Mouse (Mus musculus) MEL (cell line): ENCODE data around the gene Olfr1416. TPM values are rescaled to one million over a fixed set of nuclear protein-coding genes. Genes with fewer than 3 reads are reported as not detected.
A peak's percentile ranks its signal among the peaks of the same experiment; 100 is the strongest.

Experiments used
- DNase-seq: peaks from one replicate; pipeline ENCODE4 v3.0.0; 2011; ENCODE audit warnings: low read depth, low spot score
- H3K27ac ChIP-seq: 2 replicates; pipeline ENCODE4 v1.5.1; 2012; ENCODE audit warnings: low read depth, mild to moderate bottlenecking, control low read depth, low read length, moderate library complexity; ENCODE audit not compliant: control insufficient read depth
- H3K27me3 ChIP-seq, 2 experiments: fragments of 150-350 bp in 1 of 2; sonication (generic) in 1 of 2; 2 replicates each; pipeline ENCODE4 v1.6.1; 2012; ENCODE audit warnings: low read length in 2 of 2, mild to moderate bottlenecking in 2 of 2, improper control_type of control experiment in 1 of 2, moderate library complexity in 1 of 2; ENCODE audit not compliant: insufficient read depth in 2 of 2, control insufficient read depth in 1 of 2
- H3K36me3 ChIP-seq, 2 experiments: 2 replicates each; pipeline ENCODE4 v1.6.1; 2012 to 2014; ENCODE audit warnings: low read length in 2 of 2, improper control_type of control experiment in 1 of 2, inconsistent platforms in 1 of 2, mild to moderate bottlenecking in 1 of 2; ENCODE audit not compliant: insufficient read depth in 2 of 2, control insufficient read depth in 1 of 2
- H3K4me1 ChIP-seq, 2 experiments: fragments of 150-350 bp in 1 of 2; sonication (generic) in 1 of 2; 2 replicates each; pipeline ENCODE4 v1.6.1; 2012; ENCODE audit warnings: low read length in 2 of 2, improper control_type of control experiment in 1 of 2, mild to moderate bottlenecking in 1 of 2; ENCODE audit not compliant: insufficient read depth in 2 of 2, control insufficient read depth in 1 of 2
- H3K4me3 ChIP-seq, 2 experiments: fragments of 150-350 bp in 1 of 2; sonication (generic) in 1 of 2; 2 replicates each; pipeline ENCODE4 v1.5.1; 2012; ENCODE audit warnings: low read depth in 2 of 2, low read length in 2 of 2, mild to moderate bottlenecking in 2 of 2, moderate library complexity in 2 of 2, control low read depth in 1 of 2, improper control_type of control experiment in 1 of 2; ENCODE audit not compliant: control insufficient read depth in 1 of 2, insufficient read depth in 1 of 2
- H3K79me2 ChIP-seq: 2 replicates; pipeline ENCODE4 v1.6.1; 2012; ENCODE audit warnings: mild to moderate bottlenecking, low read length, moderate library complexity; ENCODE audit not compliant: control insufficient read depth, poor library complexity, insufficient read depth
- H3K9ac ChIP-seq: 2 replicates; pipeline ENCODE4 v1.6.1; 2012; ENCODE audit warnings: low read depth, mild to moderate bottlenecking, control low read depth, low read length, moderate library complexity; ENCODE audit not compliant: control insufficient read depth, poor library complexity, severe bottlenecking
- H3K9me3 ChIP-seq: fragments of 150-350 bp; sonication (generic); replicated peaks from 2 replicates; pipeline ENCODE4 v1.6.1; 2012; ENCODE audit warnings: mild to moderate bottlenecking, low read length, improper control_type of control experiment, moderate library complexity; ENCODE audit not compliant: insufficient read depth
- BHLHE40 ChIP-seq: IDR thresholded peaks from 2 replicates; pipeline ENCODE4 v1.6.1; 2012; ENCODE audit warnings: low read depth, mild to moderate bottlenecking, inconsistent platforms, low read length, improper control_type of control experiment, borderline replicate concordance
- CHD1 ChIP-seq: IDR thresholded peaks from 2 replicates; pipeline ENCODE4 v1.6.1; 2012; ENCODE audit warnings: low read depth, mild to moderate bottlenecking, inconsistent platforms, low read length, improper control_type of control experiment
- CHD2 ChIP-seq: IDR thresholded peaks from 2 replicates; pipeline ENCODE4 v1.6.1; 2011; ENCODE audit warnings: low read length, improper control_type of control experiment
- CTCF ChIP-seq, 3 experiments: IDR thresholded peaks in 2 of 3; conservative IDR thresholded peaks in 1 of 3; 2 replicates each; pipeline ENCODE4 v1.5.1; 2011 to 2012; ENCODE audit warnings: low read length in 3 of 3, low read depth in 2 of 3, mild to moderate bottlenecking in 2 of 3, improper control_type of control experiment in 1 of 3, inconsistent platforms in 1 of 3, mixed read lengths in 1 of 3, moderate library complexity in 1 of 3; ENCODE audit not compliant: control insufficient read depth in 1 of 3, insufficient read depth in 1 of 3, poor library complexity in 1 of 3, severe bottlenecking in 1 of 3
- EP300 ChIP-seq, 2 experiments: IDR thresholded peaks; 2 replicates each; pipeline ENCODE4 v1.6.1; 2011; ENCODE audit warnings: improper control_type of control experiment in 2 of 2, low read length in 2 of 2, low read depth in 1 of 2, mild to moderate bottlenecking in 1 of 2
- GABPA ChIP-seq: IDR thresholded peaks from 2 replicates; pipeline ENCODE4 v1.6.1; 2012; ENCODE audit warnings: low read depth, mild to moderate bottlenecking, inconsistent platforms, low read length, improper control_type of control experiment, moderate library complexity
- JUND ChIP-seq: IDR thresholded peaks from 2 replicates; pipeline ENCODE4 v1.6.1; 2011; ENCODE audit warnings: low read depth, mild to moderate bottlenecking, improper control_type of control experiment, low read length
- KAT2A ChIP-seq: conservative IDR thresholded peaks from 2 replicates; pipeline ENCODE4 v1.6.1; 2012; ENCODE audit warnings: low read depth, low read length, improper control_type of control experiment, inconsistent platforms
- MAZ ChIP-seq: IDR thresholded peaks from 2 replicates; pipeline ENCODE4 v1.6.1; 2012; ENCODE audit warnings: low read depth, mild to moderate bottlenecking, inconsistent platforms, low read length, improper control_type of control experiment
- MEF2A ChIP-seq: IDR thresholded peaks from 2 replicates; pipeline ENCODE4 v1.6.1; 2014; ENCODE audit warnings: low read depth, mild to moderate bottlenecking, inconsistent platforms, low read length, improper control_type of control experiment; ENCODE audit not compliant: poor library complexity, insufficient replicate concordance, severe bottlenecking; ENCODE audit errors: extremely low read depth
- MXI1 ChIP-seq: IDR thresholded peaks from 2 replicates; pipeline ENCODE4 v1.6.1; 2011; ENCODE audit warnings: mild to moderate bottlenecking, low read depth, low read length, improper control_type of control experiment
- NELFE ChIP-seq: IDR thresholded peaks from 2 replicates; pipeline ENCODE4 v1.6.1; 2011; ENCODE audit warnings: low read depth, low read length, improper control_type of control experiment
- NRF1 ChIP-seq: IDR thresholded peaks from 2 replicates; pipeline ENCODE4 v1.6.1; 2014; ENCODE audit warnings: low read depth, mild to moderate bottlenecking, inconsistent platforms, low read length, improper control_type of control experiment, moderate library complexity; ENCODE audit not compliant: poor library complexity, insufficient read depth, severe bottlenecking
- POLR2A ChIP-seq, 2 experiments: IDR thresholded peaks; 2 replicates each; pipeline ENCODE4 v1.6.1; 2011 to 2012; ENCODE audit warnings: low read length in 2 of 2, mild to moderate bottlenecking in 2 of 2, control low read depth in 1 of 2, improper control_type of control experiment in 1 of 2, low read depth in 1 of 2, moderate library complexity in 1 of 2; ENCODE audit not compliant: control insufficient read depth in 1 of 2, insufficient read depth in 1 of 2, poor library complexity in 1 of 2
- POLR2AphosphoS2 ChIP-seq: IDR thresholded peaks from 2 replicates; pipeline ENCODE4 v1.6.1; 2011; ENCODE audit warnings: low read length, improper control_type of control experiment
- POLR2AphosphoS5 ChIP-seq: IDR thresholded peaks from 2 replicates; pipeline ENCODE4 v1.6.1; 2012; ENCODE audit warnings: low read depth, borderline replicate concordance, mild to moderate bottlenecking, inconsistent platforms, low read length, moderate library complexity, mixed read lengths
- RAD21 ChIP-seq: IDR thresholded peaks from 2 replicates; pipeline ENCODE4 v1.6.1; 2011; ENCODE audit warnings: mild to moderate bottlenecking, low read depth, low read length, improper control_type of control experiment
- RCOR1 ChIP-seq: IDR thresholded peaks from 2 replicates; pipeline ENCODE4 v1.6.1; 2012; ENCODE audit warnings: low read depth, mild to moderate bottlenecking, inconsistent platforms, low read length, improper control_type of control experiment
- SMC3 ChIP-seq: IDR thresholded peaks from 2 replicates; pipeline ENCODE4 v1.6.1; 2011; ENCODE audit warnings: low read depth, low read length, improper control_type of control experiment
- TAL1 ChIP-seq: IDR thresholded peaks from 2 replicates; pipeline ENCODE4 v1.6.1; 2012; ENCODE audit warnings: mild to moderate bottlenecking, inconsistent platforms, low read length, moderate library complexity, mixed read lengths
- TBP ChIP-seq: IDR thresholded peaks from 2 replicates; pipeline ENCODE4 v1.8.0; 2011; ENCODE audit warnings: low read depth, low read length, improper control_type of control experiment
- TCF12 ChIP-seq: IDR thresholded peaks from 2 replicates; pipeline ENCODE4 v1.6.1; 2014; ENCODE audit warnings: low read depth, mild to moderate bottlenecking, inconsistent platforms, low read length, improper control_type of control experiment, moderate library complexity
- UBTF ChIP-seq: IDR thresholded peaks from 2 replicates; pipeline ENCODE4 v1.6.1; 2012; ENCODE audit warnings: low read depth, mild to moderate bottlenecking, inconsistent platforms, low read length, improper control_type of control experiment, moderate library complexity, borderline replicate concordance; ENCODE audit not compliant: insufficient read depth
- USF1 ChIP-seq: IDR thresholded peaks from 2 replicates; pipeline ENCODE4 v1.6.1; 2014; ENCODE audit warnings: low read depth, mild to moderate bottlenecking, inconsistent platforms, low read length, improper control_type of control experiment, moderate library complexity
- USF2 ChIP-seq, 2 experiments: IDR thresholded peaks; 2 replicates each; pipeline ENCODE4 v1.6.1; 2011 to 2012; ENCODE audit warnings: improper control_type of control experiment in 2 of 2, low read length in 2 of 2, borderline replicate concordance in 1 of 2, inconsistent platforms in 1 of 2, low read depth in 1 of 2, mild to moderate bottlenecking in 1 of 2; ENCODE audit not compliant: insufficient read depth in 1 of 2
- ZC3H11A ChIP-seq: IDR thresholded peaks from 2 replicates; pipeline ENCODE4 v1.6.1; 2012; ENCODE audit warnings: low read depth, mild to moderate bottlenecking, inconsistent platforms, low read length, improper control_type of control experiment
- ZMIZ1 ChIP-seq: IDR thresholded peaks from 2 replicates; pipeline ENCODE4 v1.6.1; 2012; ENCODE audit warnings: low read depth, mild to moderate bottlenecking, inconsistent platforms, low read length, improper control_type of control experiment, moderate library complexity
- polyA plus RNA-seq, 2 experiments: library from polyadenylated mRNA; stranded (reverse) in 1 of 2; unstranded in 1 of 2; fragments of >175 nt in 1 of 2; fragments of >200 nt in 1 of 2; gene quantifications; 2 replicates each; pipeline versions ENCODE4 v1.2.1 to v1.2.4; 2012; ENCODE audit warnings: low replicate concordance in 2 of 2, low read depth in 1 of 2; ENCODE audit not compliant: insufficient read length in 2 of 2, insufficient read depth in 1 of 2, missing spikeins in 1 of 2
- total RNA-seq: library from RNA; depleted of rRNA; stranded (reverse); fragments of 300-350 nt; gene quantifications from 2 replicates; pipeline ENCODE4 v1.2.3, GENCODE M21; 2012

Olfr1416 gene
- total and polyA plus RNA-seq, 3 experiments = not detected

- Histone ChIP-seq H3K4me3 (peak overlapping the region; percentile 77 to 79), H3K79me2 (peaks cover 18% of the 10 kb centered on the region), H3K27ac (peak overlapping the region; percentile 59), H3K9me3 (no peaks in the 10 kb centered on the region), H3K9ac (peak overlapping the region; percentile 67), H3K36me3 (peaks cover 4 to 10% of the 10 kb centered on the region in 2 experiments), H3K27me3 (peaks cover 6% of the 10 kb centered on the region in 2 experiments), H3K4me1 (peaks cover 3 to 6% of the 10 kb centered on the region in 2 experiments; a peak in 2 of 4 replicates)
- peak; percentile 59; the same call in 1 of the 2 replicates for TF ChIP-seq NRF1
- no peak for TF ChIP-seq NELFE
- peak; percentile 3; the same call in 1 of the 2 replicates for TF ChIP-seq MXI1
- no peak for DNase-seq
Observed at GRCm38 (mm10) chr1:92474066-92474578, 10.8 kb downstream of the Olfr1416 start.

- peaks cover 18% of the 10 kb centered on the region for H3K79me2 ChIP-seq
- H3K9ac ChIP-seq = peak within 1 kb of the TSS; percentile 87
- peak within 1 kb of the TSS; percentile 79 to 92 for H3K4me3 ChIP-seq
- H3K27me3 ChIP-seq = peaks cover 4 to 6% of the 10 kb centered on the region in 2 experiments
- peaks cover 3 to 6% of the 10 kb centered on the region in 2 experiments; a peak in 2 of 4 replicates for H3K4me1 ChIP-seq
- H3K27ac ChIP-seq = peak within 1 kb of the TSS; percentile 59
- DNase-seq = peak; percentile 98
- H3K9me3 ChIP-seq = no peaks in the 10 kb centered on the region
- H3K36me3 ChIP-seq = peaks cover 4 to 10% of the 10 kb centered on the region in 2 experiments
- peak; percentile 89 to 90 for TF ChIP-seq POLR2A (IDR thresholded peaks at IDR 0.05; ENCODE audit: control insufficient read depth in 1 of 2, insufficient read depth in 1 of 2, low read depth in 1 of 2, low read length in 2 of 2, poor library complexity in 1 of 2)
- TF ChIP-seq BHLHE40 = no peak
- TF ChIP-seq NRF1 = peak; percentile 69
- no peak for TF ChIP-seq TAL1
- no peak for TF ChIP-seq ZMIZ1
- TF ChIP-seq MAZ = peak; percentile 41; the same call in 1 of the 2 replicates
- TF ChIP-seq CTCF (IDR thresholded peaks at IDR 0.05 in 2 of 3, conservative IDR thresholded peaks at IDR 0.05 in 1 of 3; ENCODE audit: control insufficient read depth in 1 of 3, insufficient read depth in 1 of 3, low read depth in 2 of 3, low read length in 3 of 3, poor library complexity in 1 of 3, severe bottlenecking in 1 of 3) = no peak
- TF ChIP-seq JUND = no peak; the same call in 1 of the 2 replicates
- TF ChIP-seq UBTF = no peak
- TF ChIP-seq NELFE = peak; percentile 92
- peak; percentile 74 for TF ChIP-seq TBP
- no peak for TF ChIP-seq CHD1
- TF ChIP-seq GABPA = no peak
- TF ChIP-seq SMC3 = no peak
- peak in 1 of 2 experiments; percentile 30; a peak in 1 of 4 replicates for TF ChIP-seq EP300 (IDR thresholded peaks at IDR 0.05; ENCODE audit: low read depth in 1 of 2, low read length in 2 of 2)
- peak; percentile 94 for TF ChIP-seq KAT2A
- no peak for TF ChIP-seq RCOR1
- TF ChIP-seq TCF12 = peak; percentile 73
- 0 out of 2 replicates have a peak, but pooled peaks have one; percentile 23 for TF ChIP-seq POLR2AphosphoS5
- TF ChIP-seq USF1 = peak; percentile 15; the same call in 1 of the 2 replicates
- TF ChIP-seq CHD2 = no peak
- TF ChIP-seq ZC3H11A = 0 out of 2 replicates have a peak, but pooled peaks have one; percentile 4
- TF ChIP-seq MXI1 = peak; percentile 97
- peak; percentile 86 for TF ChIP-seq POLR2AphosphoS2
- no peak for TF ChIP-seq USF2 (IDR thresholded peaks at IDR 0.05; ENCODE audit: borderline replicate concordance in 1 of 2, insufficient read depth in 1 of 2, low read depth in 1 of 2, low read length in 2 of 2)
- TF ChIP-seq RAD21 = no peak
- TF ChIP-seq MEF2A = peak; percentile 11; the same call in 1 of the 2 replicates
Observed at GRCm38 (mm10) chr1:92473165-92474041, 11.5 kb downstream of the Olfr1416 start, which contains the start of gene Ndufa10. Gene Ndufa10 (minus strand): TSS chr1:92473860.
